Comparison of ENCODE assay signal across 9 mouse cellular contexts in genomic region chr9:13587085-13587933, GRCm38 (mm10).
DNase-seq lines count a peak whose midpoint lies in the region; ATAC-seq and TF ChIP-seq lines count a peak whose summit lies in the region.
"Had no signal": no experiment of that assay in that cellular context is flagged by ENCODE, and none has a peak within 500 bp of the region (broad histone marks: within the 10 kb centered on the region; RNA-seq: fewer than 3 reads in every experiment).

No protein-coding gene starts in this region.

- peaks cover 32% of the 10 kb centered on the region for H3K4me1 ChIP-seq in lung, embryonic 14.5 days (ENCODE audit: insufficient read depth)
- peaks cover 12% of the 10 kb centered on the region; the same call in 1 of the 2 replicates for H3K4me1 ChIP-seq in stomach, embryonic 14.5 days (ENCODE audit: control insufficient read depth, insufficient read depth, low read length)

- 37% methylated on average over 9 of the region's 9 CpGs for WGBS in lung, embryonic 14.5 days
- WGBS in stomach, embryonic 14.5 days, result 45% methylated on average over 9 of the region's 9 CpGs

- no peak overlapping the region for H3K9ac ChIP-seq in lung, embryonic 14.5 days
- no peak overlapping the region for H3K9ac ChIP-seq in stomach, embryonic 14.5 days (replicated peaks; ENCODE audit: low read depth, low read length)

- intact Hi-C loops in left cerebral cortex, postnatal 4 days (cut with DNase I), result no loop called here

- TF ChIP-seq POLR2A in brain, embryonic 14.5 days (IDR thresholded peaks at IDR 0.05; ENCODE audit: borderline replicate concordance, extremely low read depth, insufficient read depth, insufficient read length, poor library complexity, severe bottlenecking), result no peak

- no peaks in the 10 kb centered on the region for H3K27me3 ChIP-seq in lung, embryonic 14.5 days (ENCODE audit: insufficient read depth, low read length)
- H3K27me3 ChIP-seq in stomach, embryonic 14.5 days (ENCODE audit: control insufficient read depth, insufficient read depth, low read length), result no peaks in the 10 kb centered on the region

- H3K4me3 ChIP-seq in lung, embryonic 14.5 days (ENCODE audit: low read depth, low read length), result no peak overlapping the region
- H3K4me3 ChIP-seq in stomach, embryonic 14.5 days (ENCODE audit: low read depth, low read length), result no peak overlapping the region
- H3K4me3 ChIP-seq: myocyte had no signal

- no peaks in the 10 kb centered on the region for H3K9me3 ChIP-seq in lung, embryonic 14.5 days (ENCODE audit: low read depth, low read length)
- H3K9me3 ChIP-seq in stomach, embryonic 14.5 days (ENCODE audit: control insufficient read depth, low read depth, low read length), result no peaks in the 10 kb centered on the region

- peak; percentile 63 for DNase-seq in left cerebral cortex, adult 11 months (ENCODE audit: low spot score)
- DNase-seq in left cerebral cortex, postnatal 4 days, result no peak
- DNase-seq in brain, embryonic 14.5 days (ENCODE audit: low read depth), result peak; percentile 60
- DNase-seq in lung, embryonic 14.5 days, result peak; percentile 83
- no peak for DNase-seq in adrenal gland, postnatal 14 days
- no peak for DNase-seq in cerebellum, adult 8-10 months

- no peak for TF ChIP-seq CTCF in brain, embryonic 14.5 days (IDR thresholded peaks at IDR 0.05; ENCODE audit: borderline replicate concordance, extremely low read depth, insufficient read depth, insufficient read length)
- TF ChIP-seq CTCF in lung, embryonic 14.5 days (IDR thresholded peaks at IDR 0.05; ENCODE audit: low read depth), result no peak

- peak overlapping the region; percentile 20; the same call in 1 of the 2 replicates for H3K27ac ChIP-seq in lung, embryonic 14.5 days (ENCODE audit: low read depth)
- peak overlapping the region; percentile 30; the same call in 1 of the 2 replicates for H3K27ac ChIP-seq in stomach, embryonic 14.5 days (ENCODE audit: low read length)

- ATAC-seq in inflammation-experienced regulatory T-cells, adult 6 months, result peak; percentile 21
- ATAC-seq in lung, embryonic 14.5 days (ENCODE audit: insufficient read depth), result peak; percentile 80
- peak; percentile 57; the same call in 1 of the 2 replicates for ATAC-seq in stomach, embryonic 14.5 days (ENCODE audit: insufficient number of reproducible peaks, insufficient read depth, low FRiP score, low read depth)

- no peaks in the 10 kb centered on the region for H3K36me3 ChIP-seq in lung, embryonic 14.5 days (ENCODE audit: insufficient read depth)
- H3K36me3 ChIP-seq in stomach, embryonic 14.5 days (ENCODE audit: control insufficient read depth, insufficient read depth, low read length), result no peaks in the 10 kb centered on the region

- no peak overlapping the region for H3K4me2 ChIP-seq in lung, embryonic 14.5 days
- no peak overlapping the region for H3K4me2 ChIP-seq in stomach, embryonic 14.5 days (replicated peaks; ENCODE audit: low read depth, low read length)

Comparison
In these comparisons a context has a peak if more than half of its experiments do, and no peak if none do; other contexts are left out.
1. DNase-seq: peak in left cerebral cortex, adult 11 months (single experiment), brain, embryonic 14.5 days (single experiment) and lung, embryonic 14.5 days (single experiment); none in left cerebral cortex, postnatal 4 days (single experiment), adrenal gland, postnatal 14 days (single experiment) and cerebellum, adult 8-10 months (single experiment).
2. ATAC-seq: peak in every context shown above with its lines; median percentile 80 in lung, embryonic 14.5 days; 57 in stomach, embryonic 14.5 days; 21 in inflammation-experienced regulatory T-cells, adult 6 months.